Mouse (Mus musculus): ENCODE data around the gene Podnl1. TPM values are rescaled to one million over a fixed set of nuclear protein-coding genes. Genes with fewer than 3 reads are reported as not detected.

The Podnl1 gene
- polyA plus RNA-seq, 1 experiment: not detected

- TF ChIP-seq CTCF (IDR thresholded peaks at IDR 0.05; ENCODE audit: insufficient read depth, low read depth, low read length): no peak
- no peak for TF ChIP-seq POLR2A (IDR thresholded peaks at IDR 0.05; ENCODE audit: insufficient read depth, low read depth, low read length)
- H3K4me1 ChIP-seq (ENCODE audit: control insufficient read depth, insufficient read depth, low read length): peaks cover 19% of the 10 kb centered on the region
- WGBS: 73% methylated on average over 8 of the region's 8 CpGs
These were observed 35.2 kb upstream of the Podnl1 start for GRCm38 (mm10) chr8:84090585-84090984.

DNA sequence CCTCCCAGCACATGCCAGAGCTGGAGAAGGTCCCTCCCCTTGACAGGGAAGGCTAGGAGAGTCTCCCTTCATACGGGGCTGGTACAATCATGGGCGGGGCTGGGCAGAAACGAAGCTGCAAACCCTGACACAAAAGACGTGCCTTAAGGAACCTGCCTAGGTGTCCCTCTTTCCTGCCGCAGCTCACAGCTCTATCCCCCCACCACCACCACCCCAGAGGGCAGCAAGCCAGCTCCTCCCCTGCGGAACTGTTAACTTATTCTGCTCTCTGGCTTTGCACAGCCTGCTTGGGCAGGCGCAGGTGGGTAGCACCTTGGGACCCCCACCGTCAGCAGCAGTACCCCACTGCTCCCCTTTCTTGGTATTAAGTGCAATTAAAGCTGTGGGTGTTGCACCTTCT is 29.7 kb upstream of the Podnl1 start:
- H3K27ac ChIP-seq (ENCODE audit: insufficient read depth, low read depth, low read length): no peak overlapping the region
- TF ChIP-seq POLR2A (IDR thresholded peaks at IDR 0.05; ENCODE audit: insufficient read depth, low read depth, low read length) (no peak), CTCF (IDR thresholded peaks at IDR 0.05; ENCODE audit: insufficient read depth, low read depth, low read length) (no peak)
- H3K4me1 ChIP-seq (ENCODE audit: control insufficient read depth, insufficient read depth, low read length): no peaks in the 10 kb centered on the region
- 57% methylated on average over 8 of the region's 8 CpGs for WGBS
- no peak overlapping the region for H3K4me3 ChIP-seq (ENCODE audit: insufficient read depth, low read depth, low read length)

More at GRCm38 (mm10) chr8:84090585-84090984, 35.2 kb upstream of the Podnl1 start:
- Histone ChIP-seq H3K27ac (ENCODE audit: insufficient read depth, low read depth, low read length) (no peak overlapping the region), H3K4me3 (ENCODE audit: insufficient read depth, low read depth, low read length) (no peak overlapping the region)

DNA sequence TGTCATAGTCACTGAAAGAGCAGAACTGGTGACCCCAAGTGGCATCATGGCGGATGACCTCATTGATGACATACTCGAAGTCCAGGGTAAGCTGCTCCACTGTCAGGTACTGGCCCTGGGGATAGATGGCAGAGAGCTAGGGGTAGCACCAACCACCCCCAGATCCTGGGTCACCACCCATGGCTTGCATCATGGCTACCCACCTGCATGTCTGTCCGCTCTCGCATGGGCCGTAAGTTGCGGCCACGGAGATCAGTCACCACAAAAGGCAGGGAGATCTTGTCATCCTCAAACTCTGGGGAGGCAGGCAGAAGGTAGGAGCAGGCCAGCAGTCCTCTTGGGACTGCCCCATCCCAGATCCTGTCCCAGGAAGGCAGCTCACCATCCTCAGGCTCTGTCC is 27.4 kb upstream of the Podnl1 start:
- no peak for TF ChIP-seq POLR2A (IDR thresholded peaks at IDR 0.05; ENCODE audit: insufficient read depth, low read depth, low read length)
- no peak for TF ChIP-seq CTCF (IDR thresholded peaks at IDR 0.05; ENCODE audit: insufficient read depth, low read depth, low read length)
- 90% methylated on average over 7 of the region's 7 CpGs for WGBS
- Histone ChIP-seq H3K4me1 (ENCODE audit: control insufficient read depth, insufficient read depth, low read length) (peaks cover 11% of the 10 kb centered on the region), H3K27ac (ENCODE audit: insufficient read depth, low read depth, low read length) (no peak overlapping the region), H3K4me3 (ENCODE audit: insufficient read depth, low read depth, low read length) (no peak overlapping the region)

- H3K4me1 ChIP-seq (ENCODE audit: control insufficient read depth, insufficient read depth, low read length): peaks cover 17% of the 10 kb centered on the region
- 86% methylated on average over 25 of the region's 25 CpGs for WGBS
- H3K27ac ChIP-seq (ENCODE audit: insufficient read depth, low read depth, low read length): no peak overlapping the region
- no peak overlapping the region for H3K4me3 ChIP-seq (ENCODE audit: insufficient read depth, low read depth, low read length)
- TF ChIP-seq POLR2A (IDR thresholded peaks at IDR 0.05; ENCODE audit: insufficient read depth, low read depth, low read length) (no peak), CTCF (IDR thresholded peaks at IDR 0.05; ENCODE audit: insufficient read depth, low read depth, low read length) (no peak)
These were observed 24.1 kb upstream of the Podnl1 start for GRCm38 (mm10) chr8:84101476-84102270.

- peak overlapping the region; percentile 77 for H3K4me3 ChIP-seq (ENCODE audit: insufficient read depth, low read depth, low read length)
- WGBS: 29% methylated on average over 3 of the region's 3 CpGs
- TF ChIP-seq POLR2A (IDR thresholded peaks at IDR 0.05; ENCODE audit: insufficient read depth, low read depth, low read length) (no peak), CTCF (IDR thresholded peaks at IDR 0.05; ENCODE audit: insufficient read depth, low read depth, low read length) (no peak)
- no peak overlapping the region for H3K27ac ChIP-seq (ENCODE audit: insufficient read depth, low read depth, low read length)
- H3K4me1 ChIP-seq (ENCODE audit: control insufficient read depth, insufficient read depth, low read length): peaks cover 17% of the 10 kb centered on the region
These were observed 22.2 kb upstream of the Podnl1 start for GRCm38 (mm10) chr8:84103601-84104000.

DNA sequence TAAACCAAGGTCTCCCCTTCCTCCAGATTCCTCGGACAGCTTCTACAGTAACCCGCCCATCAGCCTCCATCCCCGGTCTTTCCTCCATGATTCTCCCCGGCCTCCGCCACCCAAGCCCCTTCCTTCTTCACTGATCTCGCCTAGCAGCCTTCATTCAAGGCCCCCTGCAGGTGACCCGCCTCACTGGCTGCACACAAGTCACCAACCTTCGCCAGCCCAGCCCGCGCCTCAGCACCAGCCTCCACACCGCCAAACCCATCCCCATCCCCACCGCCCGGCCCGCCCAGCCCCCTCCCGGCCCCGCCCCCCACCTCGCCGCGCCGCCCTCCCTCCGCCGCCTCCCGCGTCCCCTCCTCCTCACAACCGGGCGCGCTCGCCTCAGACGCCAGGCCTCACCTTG is 21.6 kb upstream of the Podnl1 start:
- peak overlapping the region; percentile 77 for H3K4me3 ChIP-seq (ENCODE audit: insufficient read depth, low read depth, low read length)
- peaks cover 17% of the 10 kb centered on the region for H3K4me1 ChIP-seq (ENCODE audit: control insufficient read depth, insufficient read depth, low read length)
- H3K27ac ChIP-seq (ENCODE audit: insufficient read depth, low read depth, low read length): no peak overlapping the region
- 0 out of 2 replicates have a peak, but pooled peaks have one; percentile 12 for TF ChIP-seq CTCF (IDR thresholded peaks at IDR 0.05; ENCODE audit: insufficient read depth, low read depth, low read length)
- no peak for TF ChIP-seq POLR2A (IDR thresholded peaks at IDR 0.05; ENCODE audit: insufficient read depth, low read depth, low read length)
- WGBS: under 1% methylated on average over 29 of the region's 29 CpGs

- peak within 1 kb of the TSS; percentile 77 for H3K4me3 ChIP-seq (ENCODE audit: insufficient read depth, low read depth, low read length)
- peaks cover 17% of the 10 kb centered on the region for H3K4me1 ChIP-seq (ENCODE audit: control insufficient read depth, insufficient read depth, low read length)
- 6% methylated on average over 42 of the region's 42 CpGs for WGBS
- peak within 1 kb of the TSS; percentile 79 for H3K27ac ChIP-seq (ENCODE audit: insufficient read depth, low read depth, low read length)
- TF ChIP-seq POLR2A (IDR thresholded peaks at IDR 0.05; ENCODE audit: insufficient read depth, low read depth, low read length) (peak; percentile 55), CTCF (IDR thresholded peaks at IDR 0.05; ENCODE audit: insufficient read depth, low read depth, low read length) (no peak)
These were observed 20.8 kb upstream of the Podnl1 start, which contains the start of gene Dcaf15 for GRCm38 (mm10) chr8:84104697-84105609. TSS of gene Dcaf15 (minus strand) at chr8:84104768.

GRCm38 (mm10) chr8:84105676-84106075 is 20.1 kb upstream of the Podnl1 start:
- WGBS: 83% methylated on average over 2 of the region's 2 CpGs

More at GRCm38 (mm10) chr8:84105676-84106075, 20.1 kb upstream of the Podnl1 start:
- H3K27ac ChIP-seq (ENCODE audit: insufficient read depth, low read depth, low read length): no peak overlapping the region
- H3K4me1 ChIP-seq (ENCODE audit: control insufficient read depth, insufficient read depth, low read length): peaks cover 17% of the 10 kb centered on the region
- no peak overlapping the region for H3K4me3 ChIP-seq (ENCODE audit: insufficient read depth, low read depth, low read length)
- TF ChIP-seq POLR2A (IDR thresholded peaks at IDR 0.05; ENCODE audit: insufficient read depth, low read depth, low read length) (no peak), CTCF (IDR thresholded peaks at IDR 0.05; ENCODE audit: insufficient read depth, low read depth, low read length) (no peak)

All from olfactory bulb, adult 2 months (tissue).